Mouse (Mus musculus) stomach, postnatal 0 days (tissue): Measurements from ENCODE around the gene Fbxl18.

ENCODE experiments used
- CTCF ChIP-seq: IDR thresholded peaks from 2 replicates; pipeline ENCODE4 v1.5.1; 2016; ENCODE audit warnings: antibody characterized with exemption, low read depth, mild to moderate bottlenecking, moderate library complexity
- EP300 ChIP-seq: optimal IDR thresholded peaks from 2 replicates; pipeline ENCODE3; 2016; ENCODE audit warnings: antibody characterized with exemption

DNA sequence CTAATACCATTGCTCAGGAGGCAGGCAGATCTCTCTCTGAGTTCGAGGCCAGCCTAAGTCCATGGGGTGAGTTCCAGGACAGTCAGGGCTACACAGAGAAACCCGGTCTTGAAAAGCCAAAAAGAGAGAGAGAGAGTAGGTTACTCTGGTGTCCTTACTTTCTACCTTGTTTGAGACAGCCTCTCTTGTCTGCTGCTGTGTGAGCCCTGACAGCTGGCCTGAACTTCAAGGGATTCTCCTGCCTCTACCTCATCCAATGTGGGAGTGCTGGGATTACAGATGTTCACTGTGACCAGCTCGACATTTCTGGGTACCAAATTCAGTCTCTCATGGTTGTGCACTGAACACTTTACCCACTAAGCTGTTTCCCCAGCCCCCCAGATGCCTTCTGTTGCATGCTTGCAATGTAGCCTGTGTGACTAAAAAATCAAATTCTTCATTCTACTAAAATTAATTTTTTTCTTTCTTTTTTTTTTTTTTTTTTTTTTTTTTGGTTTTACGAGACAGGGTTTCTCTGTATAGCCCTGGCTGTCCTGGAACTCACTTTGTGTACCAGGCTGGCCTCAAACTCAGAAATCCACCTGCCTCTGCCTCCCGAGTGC, 4.8 kb upstream of the Fbxl18 start:
- TF ChIP-seq CTCF (no peak), EP300 (no peak)
